Mouse (Mus musculus) lung, postnatal 0 days (tissue): ENCODE data around the gene Icam2. TPM values are rescaled to one million over a fixed set of nuclear protein-coding genes. Genes with fewer than 3 reads are reported as not detected.

Experiments used
- ATAC-seq: fragments of 200-750 bp; cut with Nextera tagmentation; 2 replicates; pipeline ENCODE4 v1.8.0; 2017; ENCODE audit warnings: moderate library complexity
- DNase-seq: peaks from one replicate; pipeline ENCODE4 v3.0.0-alpha.2; 2016; ENCODE audit warnings: low spot score
- H3K27ac ChIP-seq: fragments of 300-500 bp; sonication (generic); 2 replicates; pipeline ENCODE4 v1.5.1; 2014; ENCODE audit warnings: antibody characterized with exemption, mild to moderate bottlenecking, low read length, mixed read lengths
- H3K27me3 ChIP-seq: fragments of 300-500 bp; sonication (generic); replicated peaks from 2 replicates; pipeline ENCODE4 v1.6.1; 2014; ENCODE audit warnings: low read length, mixed read lengths; ENCODE audit not compliant: insufficient read depth
- H3K36me3 ChIP-seq: fragments of 300-500 bp; sonication (generic); 2 replicates; pipeline ENCODE4 v1.6.1; 2014; ENCODE audit warnings: low read length, mixed read lengths; ENCODE audit not compliant: insufficient read depth
- H3K4me1 ChIP-seq: fragments of 300-500 bp; sonication (generic); 2 replicates; pipeline ENCODE4 v1.6.1; 2014; ENCODE audit warnings: antibody characterized with exemption, low read depth, low read length, mixed read lengths; ENCODE audit not compliant: insufficient read depth
- H3K4me2 ChIP-seq: fragments of 300-500 bp; sonication (generic); replicated peaks from 2 replicates; pipeline ENCODE4 v1.6.1; 2014; ENCODE audit warnings: low read depth, mild to moderate bottlenecking, low read length, moderate library complexity, mixed read lengths
- H3K4me3 ChIP-seq: fragments of 300-500 bp; sonication (generic); 2 replicates; pipeline ENCODE4 v1.5.1; 2014; ENCODE audit warnings: low read depth, low read length
- H3K9ac ChIP-seq: fragments of 300-500 bp; sonication (generic); replicated peaks from 2 replicates; pipeline ENCODE4 v1.6.1; 2014; ENCODE audit warnings: low read depth, mild to moderate bottlenecking
- H3K9me3 ChIP-seq: fragments of 300-500 bp; sonication (generic); 2 replicates; pipeline ENCODE4 v1.6.1; 2016; ENCODE audit warnings: low read length, mixed read lengths
- CTCF ChIP-seq: IDR thresholded peaks from 2 replicates; pipeline ENCODE4 v1.5.1; 2016; ENCODE audit warnings: antibody characterized with exemption, mild to moderate bottlenecking
- EP300 ChIP-seq: IDR thresholded peaks from 2 replicates; pipeline ENCODE4 v1.6.1; 2016; ENCODE audit warnings: antibody characterized with exemption, mild to moderate bottlenecking, control low read depth
- WGBS: fragments of 180-500 bp; shearing (Covaris S2); extraction: QIAGEN DNeasy Blood & Tissue Kit; methylation state at CpG from one replicate; pipeline ENCODE4 v1.1.7; 2014; 5-methylcytosine and 5-hydroxymethylcytosine counted together
- polyA plus RNA-seq: library from polyadenylated mRNA; unstranded; fragments of >200 nt; fragmentation: Nextera tagmentation; extraction: Ambion mirVana; gene quantifications from 2 replicates; pipeline ENCODE4 v1.2.1, GENCODE M21; 2015

The Icam2 gene
- polyA plus RNA-seq, 1 experiment from 2014 or later: 329 TPM

GRCm38 (mm10) chr11:106332458-106332857 lies 55.4 kb downstream of the Icam2 start:
- TF ChIP-seq CTCF: no peak
- TF ChIP-seq EP300: no peak
- H3K4me2 ChIP-seq: no peak overlapping the region
- H3K9me3 ChIP-seq: no peaks in the 10 kb centered on the region
- no peak overlapping the region for H3K4me3 ChIP-seq
- no peaks in the 10 kb centered on the region for H3K4me1 ChIP-seq
- H3K36me3 ChIP-seq: no peaks in the 10 kb centered on the region
- 29% methylated on average over 4 of the region's 4 CpGs for WGBS
- no peak overlapping the region for H3K9ac ChIP-seq
- no peaks in the 10 kb centered on the region for H3K27me3 ChIP-seq
- H3K27ac ChIP-seq: no peak overlapping the region
- DNase-seq (no peak), ATAC-seq (no peak)

- H3K4me1 ChIP-seq: no peaks in the 10 kb centered on the region
- H3K36me3 ChIP-seq: no peaks in the 10 kb centered on the region
- no peak overlapping the region for H3K27ac ChIP-seq
- 34% methylated on average over 7 of the region's 7 CpGs for WGBS
- no peak overlapping the region for H3K4me3 ChIP-seq
- peak; percentile 71 for ATAC-seq
- no peaks in the 10 kb centered on the region for H3K27me3 ChIP-seq
- no peak overlapping the region for H3K4me2 ChIP-seq
- H3K9ac ChIP-seq: no peak overlapping the region
- TF ChIP-seq EP300 (no peak), CTCF (peak; percentile 78)
- H3K9me3 ChIP-seq: no peaks in the 10 kb centered on the region
- DNase-seq: peak; percentile 75
These were observed 58.2 kb downstream of the Icam2 start for GRCm38 (mm10) chr11:106329682-106330081.

- Histone ChIP-seq H3K9me3 (no peaks in the 10 kb centered on the region), H3K4me3 (no peak overlapping the region), H3K4me2 (no peak overlapping the region), H3K4me1 (no peaks in the 10 kb centered on the region), H3K27ac (no peak overlapping the region), H3K27me3 (no peaks in the 10 kb centered on the region), H3K9ac (no peak overlapping the region), H3K36me3 (no peaks in the 10 kb centered on the region)
- ATAC-seq: peak; percentile 27; the same call in 1 of the 2 replicates
- WGBS: 30% methylated on average over 6 of the region's 6 CpGs
- TF ChIP-seq CTCF: no peak
- TF ChIP-seq EP300: no peak
- peak; percentile 46 for DNase-seq
These were observed 58.7 kb downstream of the Icam2 start for GRCm38 (mm10) chr11:106329128-106329527.

GRCm38 (mm10) chr11:106328521-106328920 lies 59.4 kb downstream of the Icam2 start:
- Histone ChIP-seq H3K4me2 (no peak overlapping the region), H3K27me3 (no peaks in the 10 kb centered on the region), H3K4me3 (no peak overlapping the region), H3K9me3 (no peaks in the 10 kb centered on the region), H3K36me3 (no peaks in the 10 kb centered on the region), H3K9ac (no peak overlapping the region), H3K4me1 (no peaks in the 10 kb centered on the region), H3K27ac (no peak overlapping the region)
- 50% methylated on average over 5 of the region's 5 CpGs for WGBS
- TF ChIP-seq EP300: no peak
- TF ChIP-seq CTCF: no peak
- ATAC-seq: no peak
- no peak for DNase-seq

Other genes starting within 250 kb of the Icam2 start
- gene Gm10840, start 227.2 kb downstream of the Icam2 start, polyA plus RNA-seq: not detected in 2 replicates
- gene Limd2, start 227.2 kb downstream of the Icam2 start, polyA plus RNA-seq: 225 and 226 TPM in 2 replicates
- 14.9 and 15.4 TPM in 2 replicates for gene Strada, start 185.9 kb downstream of the Icam2 start, polyA plus RNA-seq
- 67.7 and 71.1 TPM in 2 replicates for gene Ccdc47, start 171.7 kb downstream of the Icam2 start, polyA plus RNA-seq
- gene Ddx42, start 171.1 kb downstream of the Icam2 start, polyA plus RNA-seq: 35.3 and 38.4 TPM in 2 replicates
- 18.7 and 19.0 TPM in 2 replicates for gene Ftsj3, start 132.0 kb downstream of the Icam2 start, polyA plus RNA-seq
- gene Psmc5, start 131.9 kb downstream of the Icam2 start, polyA plus RNA-seq: 150 and 153 TPM in 2 replicates
- gene Smarcd2, start 115.1 kb downstream of the Icam2 start, polyA plus RNA-seq: 46.9 and 55.5 TPM in 2 replicates
- gene Tcam1, start 111.4 kb downstream of the Icam2 start, polyA plus RNA-seq: 0.06 and 0.07 TPM in 2 replicates
- not detected in 2 replicates for gene Gh, start 86.2 kb downstream of the Icam2 start, polyA plus RNA-seq
- gene Cd79b, start 73.3 kb downstream of the Icam2 start, polyA plus RNA-seq: 10.8 and 11.8 TPM in 2 replicates
- gene Scn4a, start 34.8 kb downstream of the Icam2 start, polyA plus RNA-seq: 0.04 TPM in 1 of 2 replicates, not detected in the other
- gene Prr29, start 22.6 kb downstream of the Icam2 start, polyA plus RNA-seq: 8.9 and 10.2 TPM in 2 replicates
- gene Ern1, start 99.8 kb upstream of the Icam2 start, polyA plus RNA-seq: 5.4 and 6.3 TPM in 2 replicates
- 8.9 and 9.6 TPM in 2 replicates for gene Tex2, start 225.3 kb upstream of the Icam2 start, polyA plus RNA-seq